Mouse (Mus musculus): Measurements from ENCODE around the gene Cnpy3.

Cnpy3 gene

GRCm38 (mm10) chr17:46714756-46715481, 37.1 kb downstream of the Cnpy3 start:
- DNase-seq (ENCODE audit: low spot score in 2 of 2): peak in 1 of 2 experiments; percentile 40

GRCm38 (mm10) chr17:46713849-46714248, 38.2 kb downstream of the Cnpy3 start:
- DNase-seq (ENCODE audit: low spot score in 2 of 2): no peak

GRCm38 (mm10) chr17:46712442-46712841, 39.6 kb downstream of the Cnpy3 start:
- no peak for DNase-seq (ENCODE audit: low spot score in 2 of 2)

DNA sequence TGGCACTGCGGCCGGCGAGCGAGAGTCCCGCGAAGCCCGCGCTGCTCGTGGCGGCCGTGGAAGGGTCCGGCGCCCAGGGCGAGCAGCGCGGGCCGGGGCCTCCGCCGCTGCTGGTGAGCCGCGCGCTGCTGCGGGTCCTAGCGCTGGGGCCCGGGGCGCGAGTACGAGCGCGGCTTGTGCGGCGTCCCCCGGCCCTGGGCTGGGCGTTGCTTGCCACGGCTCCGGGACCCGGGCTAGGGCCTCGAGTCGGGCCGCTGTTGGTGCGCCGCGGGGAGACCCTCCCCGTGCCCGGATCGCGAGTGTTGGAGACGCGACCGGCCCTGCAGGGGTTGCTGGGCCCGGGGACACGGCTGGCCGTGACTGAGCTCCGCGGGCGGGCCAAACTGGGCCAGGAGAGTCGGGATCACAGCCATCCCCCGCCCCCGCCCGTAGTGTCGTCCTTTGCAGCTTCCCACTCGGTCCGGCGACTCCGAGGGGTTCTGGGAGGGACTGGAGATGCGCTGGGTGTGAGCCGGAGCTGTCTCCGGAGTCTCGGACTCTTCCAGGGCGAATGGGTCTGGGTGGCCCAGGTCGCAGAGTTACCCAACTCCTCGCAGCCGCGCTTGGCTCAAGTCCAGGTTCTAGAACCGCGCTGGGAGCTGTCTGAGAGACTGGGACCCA, 40.3 kb downstream of the Cnpy3 start:
- peak in 1 of 2 experiments; percentile 28 for DNase-seq (ENCODE audit: low spot score in 2 of 2)

DNA sequence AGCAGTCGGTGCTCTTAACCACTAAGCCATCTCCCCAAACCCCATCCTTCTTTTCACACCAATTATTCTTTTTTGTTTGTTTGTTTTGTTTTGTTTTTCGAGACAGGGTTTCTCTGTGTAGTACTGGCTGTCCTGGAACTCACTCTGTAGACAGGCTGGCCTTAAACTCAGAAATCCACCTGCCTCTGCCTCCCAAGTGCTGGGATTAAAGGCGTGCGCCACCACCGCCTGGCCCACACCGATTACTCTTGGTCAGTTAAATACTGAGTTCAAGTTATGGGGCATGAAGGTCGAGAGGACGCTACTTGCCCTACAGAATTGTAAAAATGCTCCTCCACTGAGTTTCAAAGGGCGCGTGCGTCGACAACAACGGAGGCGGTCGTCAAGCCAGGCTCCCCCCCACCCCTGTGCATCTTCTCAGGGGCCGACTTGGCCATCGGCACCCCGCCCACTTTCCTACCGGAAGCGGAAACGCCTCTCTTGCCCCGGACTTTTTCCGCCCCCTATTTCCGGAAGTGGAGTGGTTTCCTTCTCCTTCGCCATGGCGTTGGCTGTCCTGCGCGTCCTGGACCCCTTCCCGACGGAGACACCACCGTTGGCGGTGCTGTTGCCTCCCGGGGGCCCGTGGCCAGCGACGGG, 40.9 kb downstream of the Cnpy3 start, which contains the start of gene Pex6:
Pex6 (plus strand) TSS at position 505 of the 639 bp plus-strand sequence.
- DNase-seq (ENCODE audit: low spot score in 2 of 2): peak; percentile 91 to 94

DNA sequence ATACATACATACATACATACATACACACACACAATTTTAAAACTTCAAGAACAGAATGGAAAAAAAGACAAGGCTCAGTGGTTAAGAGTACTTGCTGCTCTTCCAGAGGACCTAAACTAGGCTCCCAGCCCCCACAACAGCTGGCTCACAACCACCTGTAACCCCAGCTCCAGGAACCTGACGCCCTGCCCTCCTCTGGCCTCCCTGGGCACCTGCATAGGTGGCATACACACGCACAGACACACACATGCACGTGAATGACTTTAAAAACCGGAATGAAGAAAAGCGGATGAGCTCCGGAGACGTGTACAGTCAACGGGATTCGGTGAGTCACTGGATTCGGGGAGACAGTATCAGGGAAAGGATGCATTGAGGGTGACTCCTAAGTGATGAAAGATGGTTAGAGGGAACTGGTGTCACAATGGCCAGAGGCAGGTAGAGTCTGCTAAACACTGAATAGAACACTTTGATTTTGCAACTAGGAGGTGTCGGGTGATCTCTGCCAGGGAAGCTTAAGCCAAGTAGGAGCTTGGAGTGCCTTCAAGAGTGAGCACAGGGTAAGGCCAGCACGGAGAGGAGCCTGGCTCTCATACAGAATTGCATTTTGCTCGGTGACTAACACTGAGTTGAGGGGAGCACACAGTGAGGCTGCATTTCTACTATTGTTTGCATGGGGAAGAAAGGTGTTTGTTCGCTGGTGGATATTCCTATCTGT, 45.5 kb downstream of the Cnpy3 start:
- DNase-seq (ENCODE audit: low spot score in 2 of 2): no peak

DNA sequence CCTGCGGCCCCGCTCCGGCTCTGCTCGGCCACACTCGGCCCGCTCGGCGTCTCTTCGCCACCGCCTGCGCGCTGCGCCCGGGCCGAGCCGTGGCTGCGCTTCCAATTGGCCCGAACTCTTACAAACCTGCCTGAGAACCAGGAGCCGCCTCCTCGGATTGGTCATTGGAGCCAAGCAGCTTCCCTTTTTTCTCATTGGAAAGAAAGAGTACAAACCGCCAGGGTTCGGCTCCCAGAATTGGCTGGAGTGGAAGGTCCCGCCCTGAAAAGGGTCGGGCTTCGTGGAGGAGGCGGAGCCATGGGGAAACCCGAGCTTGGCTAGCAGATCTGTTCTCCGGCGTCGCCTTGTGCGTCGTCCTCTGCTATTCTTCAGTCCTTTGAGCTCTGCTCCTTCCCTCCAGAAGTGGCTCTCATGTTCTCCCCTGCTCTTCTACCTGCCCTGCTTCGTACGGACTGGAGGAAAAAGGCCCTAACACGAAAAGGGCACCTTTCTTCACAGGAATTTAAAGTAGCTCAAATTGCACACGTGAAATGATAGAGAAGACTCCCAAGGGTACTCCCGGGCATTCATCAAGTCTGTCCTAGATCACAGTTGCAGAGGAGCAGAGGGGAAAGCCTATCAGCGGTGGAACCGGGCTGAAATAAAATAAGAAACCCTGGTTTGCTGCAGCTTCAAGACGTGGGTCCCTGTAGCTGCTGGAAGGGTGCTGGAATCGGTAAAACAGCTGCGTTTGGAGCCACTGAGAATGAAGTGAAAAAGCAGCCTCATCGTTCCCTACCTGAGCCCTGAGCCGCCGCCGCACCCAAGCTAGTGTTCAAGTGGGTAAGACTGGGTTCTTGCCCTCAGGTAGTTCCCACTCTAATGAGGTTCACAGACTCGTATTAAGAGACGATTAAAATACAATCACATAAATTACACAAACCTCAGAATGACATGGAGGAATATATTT, 46.9 kb downstream of the Cnpy3 start, which contains the start of gene Ppp2r5d:
Ppp2r5d (minus strand) TSS at position 225 of the 949 bp plus-strand sequence.
- DNase-seq (ENCODE audit: low spot score in 2 of 2): peak; percentile 93 to 95

DNA sequence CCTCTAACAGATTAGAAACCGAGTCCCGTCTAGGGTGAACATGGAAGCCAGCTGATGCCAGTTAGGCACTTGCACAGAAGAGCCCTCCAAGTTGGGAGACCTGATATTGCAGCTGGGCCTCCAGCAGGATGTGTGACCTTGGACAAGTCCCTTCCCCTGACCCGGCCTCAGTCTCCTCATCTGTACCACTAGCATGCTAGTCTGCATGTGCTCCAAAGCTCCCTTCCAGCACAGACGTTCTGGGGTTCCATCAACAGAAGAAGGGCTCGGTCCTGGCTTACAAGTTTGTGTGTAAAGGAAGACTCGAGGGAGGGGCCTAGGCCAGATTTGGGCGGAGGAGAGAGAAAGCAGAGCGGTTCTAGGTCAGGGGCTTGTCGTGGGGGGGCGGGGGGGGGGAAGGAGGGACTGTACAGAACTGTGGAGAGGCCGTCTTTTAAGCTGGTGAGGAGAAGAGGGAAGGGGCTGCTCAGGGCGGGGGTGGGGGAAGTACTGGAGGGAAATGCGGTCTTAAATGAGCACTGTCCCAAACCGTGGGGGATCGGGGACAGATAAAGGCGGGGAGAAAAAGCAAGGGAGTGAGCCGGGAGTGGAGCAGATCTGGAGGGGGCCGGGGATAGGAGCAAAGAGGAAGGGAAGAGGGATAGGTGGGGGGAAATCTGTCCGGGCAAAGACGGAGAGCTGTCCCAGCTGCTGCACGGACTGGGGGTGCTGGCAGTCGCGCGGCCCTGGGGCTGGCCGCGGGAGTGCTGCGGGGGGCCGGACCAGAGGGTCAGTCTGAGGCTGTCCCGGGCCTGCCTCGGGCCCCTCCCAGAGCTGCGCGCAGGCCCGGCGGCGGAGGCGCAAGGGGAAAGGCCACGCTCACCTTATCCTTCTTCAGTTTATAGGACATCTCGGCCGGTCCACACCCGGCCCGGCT, 47.8 kb downstream of the Cnpy3 start:
- no peak for DNase-seq (ENCODE audit: low spot score in 2 of 2)

GRCm38 (mm10) chr17:46702506-46702905, 49.5 kb downstream of the Cnpy3 start:
- DNase-seq (ENCODE audit: low spot score in 2 of 2): no peak

DNA sequence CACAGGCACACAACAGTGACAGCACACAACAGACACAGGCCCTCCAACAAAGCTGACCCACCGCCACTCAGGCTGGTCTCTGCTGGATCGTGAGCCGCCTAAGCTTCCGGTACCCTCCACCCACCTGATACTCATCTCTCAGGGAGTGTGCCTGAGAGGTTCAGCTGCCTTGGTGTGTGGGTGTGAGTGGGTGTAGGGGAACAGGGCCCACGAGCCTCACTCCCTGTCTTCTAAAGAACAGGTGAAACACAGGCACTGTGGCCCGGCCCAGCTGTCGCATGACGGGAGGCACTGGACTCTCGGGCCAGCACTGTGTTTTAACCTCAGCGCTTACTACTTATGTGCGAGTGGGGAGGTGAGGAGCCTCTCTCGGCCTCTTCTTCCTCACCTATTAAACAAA, 49.9 kb downstream of the Cnpy3 start:
- DNase-seq (ENCODE audit: low spot score in 2 of 2): no peak

- no peak for DNase-seq (ENCODE audit: low spot score in 2 of 2)
Observed at GRCm38 (mm10) chr17:46701489-46701888, 50.5 kb downstream of the Cnpy3 start.

GRCm38 (mm10) chr17:46699912-46700311, 52.1 kb downstream of the Cnpy3 start:
- no peak for DNase-seq (ENCODE audit: low spot score in 2 of 2)

GRCm38 (mm10) chr17:46699245-46699644, 52.8 kb downstream of the Cnpy3 start:
- DNase-seq (ENCODE audit: low spot score in 2 of 2): no peak

GRCm38 (mm10) chr17:46698515-46698914, 53.5 kb downstream of the Cnpy3 start:
- DNase-seq (ENCODE audit: low spot score in 2 of 2): no peak

DNA sequence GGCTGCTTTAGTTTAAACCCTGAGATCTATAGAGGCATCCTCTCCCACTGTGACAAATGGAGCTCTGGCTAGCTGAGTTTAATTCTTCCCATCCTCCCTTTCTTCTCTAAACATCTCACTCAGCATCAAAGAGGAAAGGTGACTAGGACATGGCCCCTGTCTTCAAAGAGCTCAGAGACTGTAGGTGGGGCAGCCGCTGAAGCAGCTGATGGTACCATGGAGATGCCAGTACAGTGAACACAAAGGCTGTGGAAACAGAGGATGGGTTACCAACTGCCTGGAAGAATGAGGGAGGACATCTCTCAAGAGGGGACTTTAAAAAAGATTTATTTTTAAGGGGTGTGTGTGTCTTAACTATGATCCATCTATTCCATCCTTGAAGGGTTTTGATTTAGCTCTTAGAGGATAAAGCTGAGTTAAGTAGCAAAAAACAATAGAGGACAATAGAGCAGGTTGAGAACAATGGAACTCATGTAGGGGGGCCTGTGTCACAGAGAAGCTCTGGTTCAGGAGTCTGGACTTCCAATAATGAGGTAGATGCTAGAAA, 57.4 kb downstream of the Cnpy3 start:
- DNase-seq (ENCODE audit: low spot score in 2 of 2): no peak

DNA sequence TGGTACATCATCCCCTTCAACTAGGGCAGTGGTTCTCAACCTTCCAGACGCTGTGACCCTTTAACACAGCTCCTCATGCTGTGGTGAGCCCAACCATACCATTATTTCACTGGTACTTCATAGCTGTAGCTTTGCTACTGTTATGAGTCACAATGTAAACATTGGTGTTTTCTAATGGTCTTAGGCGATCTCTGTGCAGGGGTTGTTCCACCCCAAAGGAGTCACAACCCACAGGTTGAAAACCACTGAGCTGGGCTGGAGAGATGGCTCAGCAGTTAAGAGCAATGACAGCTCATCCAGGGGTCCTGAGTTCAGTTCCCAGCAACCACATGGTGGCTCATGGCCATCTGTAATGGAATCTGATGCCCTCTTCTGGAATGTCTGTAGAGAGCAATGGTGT, 60.6 kb downstream of the Cnpy3 start:
- DNase-seq (ENCODE audit: low spot score in 2 of 2): no peak

GRCm38 (mm10) chr17:46690665-46691064, 61.3 kb downstream of the Cnpy3 start:
- no peak for DNase-seq (ENCODE audit: low spot score in 2 of 2)

- DNase-seq (ENCODE audit: low spot score in 2 of 2): no peak
Observed at GRCm38 (mm10) chr17:46685913-46686312, 66.1 kb downstream of the Cnpy3 start.
